10 mouse cellular contexts compared by ENCODE assay signal in the genomic region with DNA sequence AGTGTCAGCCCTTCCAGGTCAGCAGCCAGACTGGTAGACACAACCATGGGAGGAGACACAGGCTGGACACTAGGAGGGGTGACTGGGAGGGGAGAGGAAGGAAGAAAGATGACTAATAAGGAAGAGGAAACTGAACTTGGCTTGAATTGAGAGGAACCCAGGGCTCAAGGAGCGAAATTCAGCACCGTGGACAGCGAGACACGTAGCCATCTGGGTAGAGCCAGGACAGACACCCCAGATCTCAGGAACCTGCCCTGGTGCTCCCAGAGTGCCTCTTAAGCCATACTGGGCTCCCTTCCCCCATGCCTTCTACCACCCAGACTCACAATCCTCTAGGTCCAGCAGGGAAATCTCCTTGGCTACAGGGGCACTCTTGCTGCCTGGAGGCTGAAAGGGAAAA. TPM values are rescaled to one million over a fixed set of nuclear protein-coding genes. Genes with fewer than 3 reads are reported as not detected.
A peak's percentile ranks its signal among the peaks of the same experiment; 100 is the strongest.
DNase-seq lines count a peak whose midpoint lies in the region; ATAC-seq and TF ChIP-seq lines count a peak whose summit lies in the region.
"Had no signal": no experiment of that assay in that cellular context is flagged by ENCODE, and none has a peak within 500 bp of the region (broad histone marks: within the 10 kb centered on the region; RNA-seq: fewer than 3 reads in every experiment).

No protein-coding gene starts in this region.

- TF ChIP-seq EP300 in stomach, postnatal 0 days (optimal IDR thresholded peaks at IDR 0.05) = no peak

- H3K4me3 ChIP-seq in heart, embryonic 12.5 days = no peak overlapping the region
- no peak overlapping the region for H3K4me3 ChIP-seq in stomach, postnatal 0 days (ENCODE audit: low read depth, low read length)

- 2% methylated on average over 4 of the region's 4 CpGs for WGBS in heart, embryonic 12.5 days
- 0% methylated on average over 4 of the region's 4 CpGs for WGBS in stomach, postnatal 0 days

- no peak for TF ChIP-seq CTCF in stomach, postnatal 0 days (IDR thresholded peaks at IDR 0.05; ENCODE audit: low read depth)

- DNase-seq in heart, postnatal 10 days = peak; percentile 14 to 23
- DNase-seq in thymus, postnatal 0 days (ENCODE audit: low spot score) = peak; percentile 40
- no peak for DNase-seq in thymus, adult 18-20 months
- peak; percentile 39 for DNase-seq in embryo, embryonic 9.5 days (ENCODE audit: extremely low spot score)
- peak; percentile 64 for DNase-seq in stomach, postnatal 0 days (ENCODE audit: low spot score)
- no peak for DNase-seq in cerebellum, adult 9-11 months
- no peak for DNase-seq in frontal cortex, postnatal 25 days (ENCODE audit: low spot score in 2 of 2)

- no peaks in the 10 kb centered on the region for H3K9me3 ChIP-seq in heart, embryonic 12.5 days (replicated peaks)
- H3K9me3 ChIP-seq in stomach, postnatal 0 days (ENCODE audit: control insufficient read depth, low read length) = no peaks in the 10 kb centered on the region

- H3K27ac ChIP-seq in heart, embryonic 12.5 days (ENCODE audit: poor library complexity, severe bottlenecking) = no peak overlapping the region
- H3K27ac ChIP-seq in stomach, postnatal 0 days (replicated peaks) = no peak overlapping the region
- H3K27ac ChIP-seq: macrophage had no signal

- ATAC-seq in heart, embryonic 12.5 days (ENCODE audit: insufficient number of reproducible peaks, low FRiP score) = no peak
- ATAC-seq in stomach, postnatal 0 days (ENCODE audit: low FRiP score, low TSS enrichment) = no peak
- ATAC-seq: inflammation-experienced regulatory T-cells, adult 6 months had no signal

- H3K27me3 ChIP-seq in heart, embryonic 12.5 days (replicated peaks) = peaks cover 49% of the 10 kb centered on the region
- H3K27me3 ChIP-seq in stomach, postnatal 0 days (ENCODE audit: control insufficient read depth, insufficient read depth, low read length) = no peaks in the 10 kb centered on the region

- intact Hi-C loops in heart, postnatal 10 days (cut with DNase I) = no loop called here

- no peaks in the 10 kb centered on the region for H3K4me1 ChIP-seq in heart, embryonic 12.5 days (replicated peaks)
- H3K4me1 ChIP-seq in stomach, postnatal 0 days (replicated peaks; ENCODE audit: control insufficient read depth, insufficient read depth) = no peaks in the 10 kb centered on the region

- no peak overlapping the region for H3K4me2 ChIP-seq in heart, embryonic 12.5 days
- no peak overlapping the region for H3K4me2 ChIP-seq in stomach, postnatal 0 days (replicated peaks; ENCODE audit: low read depth)

- H3K9ac ChIP-seq in heart, embryonic 12.5 days = no peak overlapping the region
- H3K9ac ChIP-seq in stomach, postnatal 0 days (ENCODE audit: low read length) = no peak overlapping the region

- H3K36me3 ChIP-seq in heart, embryonic 12.5 days = no peaks in the 10 kb centered on the region
- no peaks in the 10 kb centered on the region for H3K36me3 ChIP-seq in stomach, postnatal 0 days (ENCODE audit: control insufficient read depth, insufficient read depth, low read length)

RNA-seq across cellular contexts. Expression of a gene that starts 8.9 kb away (rescaled TPM):
- 10 to 100 TPM in 1 of 2 experiments, 1 to 10 TPM in 1; 9.8 to 11.5 TPM for total RNA-seq in heart, postnatal 10 days (2021)
- polyA plus RNA-seq in heart, embryonic 12.5 days (2016; fragmentation: Nextera tagmentation; extraction: Ambion mirVana) = 3.2 and 4.4 TPM in 2 replicates
- polyA plus RNA-seq in thymus, postnatal 0 days (2015; fragmentation: Nextera tagmentation; extraction: Ambion mirVana) = 10.0 and 12.2 TPM in 2 replicates
- 0.94 and 1.2 TPM in 2 replicates for polyA plus RNA-seq in stomach, postnatal 0 days (2015; fragmentation: Nextera tagmentation; extraction: Ambion mirVana)

RNA-seq across cellular contexts. Expression of a gene that starts 29.6 kb away (rescaled TPM):
- under 1 TPM in 1 of 2 experiments, not detected in 1; 0.22 TPM for total RNA-seq in heart, postnatal 10 days (2021)
- 4.5 and 5.7 TPM in 2 replicates for polyA plus RNA-seq in heart, embryonic 12.5 days (2016; fragmentation: Nextera tagmentation; extraction: Ambion mirVana)
- 0.35 and 0.57 TPM in 2 replicates for polyA plus RNA-seq in thymus, postnatal 0 days (2015; fragmentation: Nextera tagmentation; extraction: Ambion mirVana)
- polyA plus RNA-seq in stomach, postnatal 0 days (2015; fragmentation: Nextera tagmentation; extraction: Ambion mirVana) = 2.1 and 2.2 TPM in 2 replicates
- polyA plus RNA-seq: inflammation-experienced regulatory T-cells, adult 6 months; macrophage had no signal

RNA-seq across cellular contexts. Expression of a gene that starts 34.0 kb away (rescaled TPM):
- not detected for total RNA-seq in heart, postnatal 10 days (2021)
- not detected in 2 replicates for polyA plus RNA-seq in heart, embryonic 12.5 days (2016; fragmentation: Nextera tagmentation; extraction: Ambion mirVana)
- polyA plus RNA-seq in thymus, postnatal 0 days (2015; fragmentation: Nextera tagmentation; extraction: Ambion mirVana) = not detected in 2 replicates
- polyA plus RNA-seq in stomach, postnatal 0 days (2015; fragmentation: Nextera tagmentation; extraction: Ambion mirVana) = not detected in 2 replicates
- polyA plus RNA-seq: inflammation-experienced regulatory T-cells, adult 6 months; macrophage had no signal

Comparison
In these comparisons a context has a peak if more than half of its experiments do, and no peak if none do; other contexts are left out.
1. DNase-seq: peak in heart, postnatal 10 days (2 of 2), thymus, postnatal 0 days (single experiment), embryo, embryonic 9.5 days (single experiment) and stomach, postnatal 0 days (single experiment); none in thymus, adult 18-20 months (0 of 2), cerebellum, adult 9-11 months (single experiment) and frontal cortex, postnatal 25 days (0 of 2).